Mouse (Mus musculus) stomach, postnatal 0 days (tissue): ENCODE results near the gene 1810030O07Rik. TPM values are rescaled to one million over a fixed set of nuclear protein-coding genes. Genes with fewer than 3 reads are reported as not detected.
"Not testable (repeated sequence)": the region's sequence is repeated elsewhere in the genome, so short reads cannot be mapped to it uniquely, and the experiment has no call there.

ENCODE experiments used
- ATAC-seq: fragments of 200-750 bp; cut with Nextera tagmentation; 2 replicates; pipeline ENCODE4 v1.8.0; 2017; ENCODE audit not compliant: low FRiP score, low TSS enrichment
- DNase-seq: peaks from one replicate; pipeline ENCODE4 v3.0.0-alpha.2; 2016; ENCODE audit warnings: low spot score
- H3K27ac ChIP-seq: fragments of 300-500 bp; sonication (generic); replicated peaks from 2 replicates; pipeline ENCODE4 v1.5.1; 2014; ENCODE audit warnings: mild to moderate bottlenecking, control low read depth
- H3K27me3 ChIP-seq: fragments of 300-500 bp; sonication (generic); 2 replicates; pipeline ENCODE4 v1.6.1; 2014; ENCODE audit warnings: low read length; ENCODE audit not compliant: control insufficient read depth, insufficient read depth
- H3K36me3 ChIP-seq: fragments of 300-500 bp; sonication (generic); 2 replicates; pipeline ENCODE4 v1.6.1; 2014; ENCODE audit warnings: low read length, mixed read lengths; ENCODE audit not compliant: control insufficient read depth, insufficient read depth
- H3K4me1 ChIP-seq: fragments of 300-500 bp; sonication (generic); replicated peaks from 2 replicates; pipeline ENCODE4 v1.6.1; 2014; ENCODE audit warnings: antibody characterized with exemption; ENCODE audit not compliant: control insufficient read depth, insufficient read depth
- H3K4me2 ChIP-seq: fragments of 300-500 bp; sonication (generic); replicated peaks from 2 replicates; pipeline ENCODE4 v1.6.1; 2014; ENCODE audit warnings: low read depth, mild to moderate bottlenecking, control low read depth, moderate library complexity
- H3K4me3 ChIP-seq: fragments of 300-500 bp; sonication (generic); 2 replicates; pipeline ENCODE4 v1.5.1; 2014; ENCODE audit warnings: low read depth, low read length, control low read depth
- H3K9ac ChIP-seq: fragments of 300-500 bp; sonication (generic); 2 replicates; pipeline ENCODE4 v1.6.1; 2014; ENCODE audit warnings: mild to moderate bottlenecking, low read length, control low read depth, mixed read lengths
- H3K9me3 ChIP-seq: fragments of 300-500 bp; sonication (generic); 2 replicates; pipeline ENCODE4 v1.6.1; 2016; ENCODE audit warnings: low read length; ENCODE audit not compliant: control insufficient read depth
- CTCF ChIP-seq: IDR thresholded peaks from 2 replicates; pipeline ENCODE4 v1.5.1; 2016; ENCODE audit warnings: antibody characterized with exemption, low read depth, mild to moderate bottlenecking, moderate library complexity
- EP300 ChIP-seq: optimal IDR thresholded peaks from 2 replicates; pipeline ENCODE3; 2016; ENCODE audit warnings: antibody characterized with exemption
- WGBS: fragments of 180-500 bp; shearing (Covaris S2); extraction: QIAGEN DNeasy Blood & Tissue Kit; methylation state at CpG from one replicate; pipeline ENCODE4 v1.1.7; 2014; 5-methylcytosine and 5-hydroxymethylcytosine counted together
- polyA plus RNA-seq: library from polyadenylated mRNA; unstranded; fragments of >200 nt; fragmentation: Nextera tagmentation; extraction: Ambion mirVana; gene quantifications from 2 replicates; pipeline ENCODE4 v1.2.1, GENCODE M21; 2015

Gene 1810030O07Rik
- polyA plus RNA-seq, 1 experiment from 2014 or later = 20.3 TPM

DNA sequence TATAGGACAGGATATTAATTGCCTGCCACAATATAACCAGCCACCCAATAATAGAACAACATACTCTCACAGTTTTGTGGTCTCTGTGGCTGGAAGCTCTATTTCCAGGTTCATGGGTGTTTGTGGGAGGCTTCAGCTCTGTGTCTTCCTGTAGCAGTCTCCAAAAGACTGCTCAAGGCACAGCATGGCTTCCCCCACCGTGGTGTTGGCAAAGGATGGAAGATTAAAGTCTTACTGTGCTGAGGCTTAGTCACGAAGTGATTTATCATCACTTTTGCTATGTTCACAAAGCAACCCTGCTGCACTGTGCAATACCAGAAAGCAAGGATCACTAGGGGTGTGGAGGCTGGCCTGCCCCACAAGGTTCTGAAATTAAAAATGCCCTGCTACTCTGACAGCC lies 19.6 kb downstream of the 1810030O07Rik start:
- Histone ChIP-seq H3K9me3 (no peaks in the 10 kb centered on the region), H3K4me3 (no peak overlapping the region), H3K27ac (no peak overlapping the region), H3K4me2 (no peak overlapping the region), H3K36me3 (no peaks in the 10 kb centered on the region), H3K27me3 (no peaks in the 10 kb centered on the region), H3K9ac (no peak overlapping the region), H3K4me1 (no peaks in the 10 kb centered on the region)
- ATAC-seq = no peak
- DNase-seq = no peak
- no peak for TF ChIP-seq CTCF
- WGBS = 55% methylated on average over 2 of the region's 2 CpGs

DNA sequence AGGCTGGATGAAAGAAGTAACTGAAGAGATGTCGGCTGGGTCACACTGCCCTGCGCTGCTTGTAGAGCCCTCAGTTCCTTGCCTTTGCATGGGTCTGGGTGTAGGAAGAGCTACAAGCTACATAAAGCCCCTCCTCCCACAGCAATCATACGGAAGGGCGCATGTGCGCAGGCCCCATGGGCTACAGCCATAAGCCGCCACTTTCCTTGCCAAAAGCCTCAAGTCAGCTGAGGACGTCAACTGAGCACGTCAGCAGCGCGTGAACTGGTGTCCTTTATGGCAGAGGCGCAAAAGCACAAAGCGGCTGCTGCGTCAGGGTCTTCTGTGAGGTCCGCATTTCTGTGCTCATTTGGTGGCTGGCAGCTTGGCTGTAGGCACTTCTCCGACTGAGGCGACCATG lies 21.6 kb downstream of the 1810030O07Rik start:
- no peak for TF ChIP-seq CTCF
- TF ChIP-seq EP300 = no peak

DNA sequence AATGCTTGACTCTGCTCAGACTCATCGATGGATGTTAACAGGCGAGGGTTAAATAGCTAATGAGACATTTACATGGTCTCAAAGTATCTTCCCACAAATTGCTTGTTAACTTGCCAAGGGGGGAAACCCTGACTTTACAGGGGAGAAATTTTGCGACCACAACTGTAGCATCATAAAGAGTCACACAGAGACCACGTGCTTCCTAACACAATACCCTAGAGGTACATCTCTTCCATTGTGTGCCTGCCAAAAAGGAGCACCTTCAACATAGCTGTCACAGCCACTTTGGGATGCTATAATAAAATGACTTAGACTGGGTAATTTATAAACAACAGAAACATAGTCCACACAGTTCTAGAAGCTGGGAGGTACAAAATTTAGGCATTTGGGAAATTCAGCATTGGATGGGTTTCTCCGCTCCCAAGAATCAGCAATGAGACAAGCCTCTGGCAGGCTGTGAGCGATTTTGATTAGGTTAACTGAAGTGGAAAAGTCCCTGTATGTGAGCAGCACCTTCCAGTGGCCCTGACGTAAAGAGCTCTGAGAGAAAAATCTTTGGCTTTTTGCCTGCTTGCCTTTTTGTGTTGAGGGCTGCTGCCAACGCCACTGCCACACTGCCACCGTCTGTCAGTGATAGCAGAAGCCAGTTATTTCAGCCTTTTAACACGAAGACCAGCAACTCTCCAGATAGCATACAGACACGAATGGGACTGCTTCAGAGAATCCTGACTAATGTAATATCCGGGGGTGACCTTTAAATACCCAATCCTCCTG lies 27.8 kb downstream of the 1810030O07Rik start:
- DNase-seq = no peak

More for the DNA sequence above, 21.6 kb downstream of the 1810030O07Rik start:
- Histone ChIP-seq H3K9me3 (no peaks in the 10 kb centered on the region), H3K27ac (no peak overlapping the region), H3K36me3 (no peaks in the 10 kb centered on the region), H3K9ac (no peak overlapping the region), H3K27me3 (no peaks in the 10 kb centered on the region), H3K4me2 (no peak overlapping the region), H3K4me3 (no peak overlapping the region), H3K4me1 (no peaks in the 10 kb centered on the region)
- whole genome bisulfite sequencing = 89% methylated on average over 16 of the region's 16 CpGs
- no peak for DNase-seq
- no peak for ATAC-seq

DNA sequence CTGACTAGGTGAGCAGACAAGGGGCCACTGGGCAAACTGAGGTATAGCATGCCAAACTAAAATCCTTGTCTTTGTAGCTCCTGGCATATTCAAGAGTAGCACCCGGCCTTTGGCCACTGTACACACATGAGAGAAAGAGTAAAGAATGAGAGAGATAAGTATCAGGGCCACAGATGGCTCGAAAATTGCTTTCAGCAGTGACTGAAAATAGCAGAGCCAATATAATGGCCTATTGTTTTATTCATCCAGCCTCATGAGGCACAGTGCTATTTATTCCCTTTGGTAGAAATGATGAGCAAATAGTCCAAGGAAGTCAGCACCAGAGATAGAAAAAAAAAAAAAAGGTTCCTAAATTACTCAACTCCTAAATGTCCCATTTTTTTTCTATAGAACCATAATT lies 28.5 kb downstream of the 1810030O07Rik start:
- WGBS = 40% methylated on average over 2 of the region's 2 CpGs
- H3K4me3 ChIP-seq = no peak overlapping the region
- TF ChIP-seq EP300 = no peak
- no peak for TF ChIP-seq CTCF
- DNase-seq (no peak), ATAC-seq (no peak)
- H3K27ac ChIP-seq = no peak overlapping the region
- no peaks in the 10 kb centered on the region for H3K36me3 ChIP-seq
- H3K4me2 ChIP-seq = no peak overlapping the region
- no peaks in the 10 kb centered on the region for H3K4me1 ChIP-seq
- no peak overlapping the region for H3K9ac ChIP-seq
- H3K9me3 ChIP-seq = no peaks in the 10 kb centered on the region
- H3K27me3 ChIP-seq = no peaks in the 10 kb centered on the region

More for the DNA sequence above, 27.8 kb downstream of the 1810030O07Rik start:
- TF ChIP-seq CTCF (peak; percentile 41), EP300 (no peak)
- no peak overlapping the region for H3K4me2 ChIP-seq
- H3K9ac ChIP-seq = no peak overlapping the region
- no peaks in the 10 kb centered on the region for H3K27me3 ChIP-seq
- H3K4me1 ChIP-seq = no peaks in the 10 kb centered on the region
- no peaks in the 10 kb centered on the region for H3K9me3 ChIP-seq
- H3K36me3 ChIP-seq = no peaks in the 10 kb centered on the region
- 66% methylated on average over 12 of the region's 12 CpGs for WGBS
- no peak overlapping the region for H3K4me3 ChIP-seq
- H3K27ac ChIP-seq = no peak overlapping the region
- ATAC-seq = no peak

DNA sequence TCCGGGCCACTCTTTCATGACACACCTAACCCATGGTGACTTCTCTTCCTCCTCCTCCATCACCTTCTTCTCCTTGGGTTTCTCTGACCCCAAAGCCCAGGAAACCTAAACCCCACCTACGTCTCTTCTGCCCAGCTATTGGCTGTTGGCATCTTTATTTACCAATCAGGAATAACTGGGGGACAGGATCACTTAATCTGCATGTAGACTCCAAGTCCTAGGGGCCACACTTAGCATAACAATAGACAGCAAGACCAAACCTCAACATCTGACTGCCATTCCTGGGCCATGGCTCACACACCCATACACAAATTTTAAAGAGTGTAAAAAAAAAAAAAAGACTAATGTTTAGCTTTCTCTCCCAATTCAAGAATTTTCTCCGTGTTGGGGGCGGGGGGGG lies 48.3 kb downstream of the 1810030O07Rik start:
- ATAC-seq (no peak), DNase-seq (no peak)
- H3K27me3 ChIP-seq = no peaks in the 10 kb centered on the region
- H3K4me3 ChIP-seq = no peak overlapping the region
- no peaks in the 10 kb centered on the region for H3K9me3 ChIP-seq
- no peaks in the 10 kb centered on the region for H3K4me1 ChIP-seq
- no peak overlapping the region for H3K9ac ChIP-seq
- H3K27ac ChIP-seq = no peak overlapping the region
- 75% methylated on average over 3 of the region's 4 CpGs for WGBS
- TF ChIP-seq EP300 (no peak), CTCF (no peak)
- H3K4me2 ChIP-seq = no peak overlapping the region
- H3K36me3 ChIP-seq = no peaks in the 10 kb centered on the region

DNA sequence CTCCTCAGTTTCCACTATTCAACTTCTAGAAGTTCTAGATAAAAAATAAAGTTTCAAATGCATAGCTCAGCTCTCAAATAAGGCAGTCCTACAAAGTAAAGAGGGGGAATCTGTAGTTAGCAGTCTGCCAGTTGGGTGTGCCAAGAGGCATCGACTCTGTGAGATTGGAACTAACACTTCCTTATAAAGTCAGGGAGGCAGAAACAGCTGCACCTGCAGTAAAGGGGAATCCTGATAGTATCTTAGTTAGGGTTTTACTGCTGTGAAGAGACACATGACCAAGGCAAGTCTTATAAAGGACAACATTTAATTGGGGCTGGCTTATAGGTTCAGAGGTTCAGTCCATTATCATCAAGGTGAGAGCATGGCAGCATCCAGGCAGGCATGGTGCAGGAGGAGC lies 61.1 kb downstream of the 1810030O07Rik start:
- WGBS = 69% methylated on average over 1 of the region's 1 CpGs
- not testable (repeated sequence) for H3K27ac ChIP-seq, DNase-seq, H3K4me3 ChIP-seq, H3K9ac ChIP-seq, H3K4me2 ChIP-seq, ATAC-seq, H3K4me1 ChIP-seq, H3K9me3 ChIP-seq, H3K27me3 ChIP-seq, H3K36me3 ChIP-seq
